Mouse (Mus musculus): ENCODE measurements around the gene Itpka. TPM values are rescaled to one million over a fixed set of nuclear protein-coding genes. Genes with fewer than 3 reads are reported as not detected.

The Itpka gene
- total RNA-seq, 2 experiments from 2014 or later, result 265 to 270 TPM

DNA sequence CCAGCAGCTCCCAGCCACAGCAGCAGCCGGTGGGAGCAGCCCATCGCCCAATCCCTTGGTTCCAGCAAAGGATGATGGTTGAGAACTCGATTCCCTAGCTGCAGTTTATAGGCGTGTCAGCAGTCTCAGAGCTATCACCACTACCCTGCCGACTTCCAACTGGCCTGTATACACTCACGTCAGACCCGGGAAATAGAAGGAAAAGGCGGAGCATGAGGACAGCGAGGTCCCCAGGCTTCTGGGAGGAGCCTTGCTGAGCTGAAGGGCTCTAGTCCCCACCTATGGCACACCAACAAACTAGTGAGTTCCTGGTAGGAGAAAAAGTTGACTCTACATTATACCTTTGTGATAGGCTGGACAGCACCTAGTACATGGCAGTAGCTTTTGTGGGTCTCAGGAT is 18.1 kb downstream of the Itpka start, which contains the start of gene Ltk:
Gene Ltk, minus strand, starts transcription at position 181 of the 400 bp plus-strand sequence.
- TF ChIP-seq CTCF (conservative IDR thresholded peaks at IDR 0.05), result no peak
- H3K4me3 ChIP-seq, result no peak within 1 kb of the TSS
- DNase-seq (ENCODE audit: low spot score in 2 of 2), result no peak
- H3K27ac ChIP-seq, result no peak within 1 kb of the TSS

- TF ChIP-seq CTCF (conservative IDR thresholded peaks at IDR 0.05), result no peak
- Histone ChIP-seq H3K27ac (no peak overlapping the region), H3K4me3 (no peak overlapping the region)
- DNase-seq (ENCODE audit: low spot score in 2 of 2), result no peak
Observed at GRCm38 (mm10) chr2:119762276-119762675, 20.1 kb downstream of the Itpka start.

- H3K4me3 ChIP-seq, result no peak overlapping the region
- no peak for DNase-seq (ENCODE audit: low spot score in 2 of 2)
- 0 out of 2 replicates have a peak overlapping the region, but pooled peaks have one; percentile 1 for H3K27ac ChIP-seq
- TF ChIP-seq CTCF (conservative IDR thresholded peaks at IDR 0.05), result no peak
Observed at GRCm38 (mm10) chr2:119763924-119764323, 21.8 kb downstream of the Itpka start.

DNA sequence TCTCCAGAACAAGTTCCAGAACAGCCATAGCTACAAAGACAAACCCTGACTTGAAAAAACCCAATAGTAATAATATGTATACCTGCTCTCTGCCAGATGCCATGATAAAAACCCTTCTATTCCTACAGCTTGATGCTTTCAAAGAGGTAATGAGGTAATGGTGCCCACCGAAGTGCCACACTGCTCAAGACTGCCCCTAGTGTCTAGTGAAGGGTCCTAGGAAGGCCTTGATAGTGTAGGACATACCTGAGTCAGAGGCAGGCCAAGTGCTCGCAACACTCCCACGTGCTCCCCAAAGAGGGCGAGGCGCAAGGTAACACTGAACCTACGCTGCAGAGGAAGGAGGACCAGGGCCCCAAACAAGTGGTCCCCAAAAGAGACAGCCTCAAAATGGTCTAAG is 25.1 kb downstream of the Itpka start:
- DNase-seq (ENCODE audit: low spot score in 2 of 2), result no peak
- H3K4me3 ChIP-seq, result no peak overlapping the region
- TF ChIP-seq CTCF (conservative IDR thresholded peaks at IDR 0.05), result peak; percentile 61
- H3K27ac ChIP-seq, result no peak overlapping the region

GRCm38 (mm10) chr2:119787206-119787883 is 45.2 kb downstream of the Itpka start, which contains the start of gene Rpap1:
Gene Rpap1 (minus strand): TSS chr2:119787537.
- peak within 1 kb of the TSS; percentile 62 for H3K4me3 ChIP-seq
- DNase-seq (ENCODE audit: low spot score in 2 of 2), result peak; percentile 79 to 84
- TF ChIP-seq CTCF (conservative IDR thresholded peaks at IDR 0.05), result no peak
- peak within 1 kb of the TSS; percentile 94 for H3K27ac ChIP-seq

DNA sequence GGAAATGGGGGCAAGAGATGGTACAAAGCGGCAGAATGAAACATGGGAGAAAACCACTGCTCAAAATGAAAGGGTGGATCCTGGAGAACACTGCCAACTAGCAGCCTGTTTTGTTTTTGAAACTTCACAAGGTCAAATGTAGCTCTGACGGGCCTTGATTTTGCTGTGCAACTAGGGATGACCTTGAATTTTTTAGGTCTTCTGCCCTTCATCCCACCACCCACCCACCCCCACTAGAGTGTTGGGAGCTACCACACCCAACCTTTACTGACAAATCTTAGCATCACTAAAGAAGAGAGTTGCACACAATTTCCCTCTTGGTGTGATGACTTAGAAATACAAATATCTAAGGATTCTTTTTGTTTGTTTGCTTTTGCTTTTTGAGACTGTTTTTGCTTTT is 47.9 kb downstream of the Itpka start:
- no peak overlapping the region for H3K27ac ChIP-seq
- no peak for DNase-seq (ENCODE audit: low spot score in 2 of 2)
- no peak for TF ChIP-seq CTCF (conservative IDR thresholded peaks at IDR 0.05)
- no peak overlapping the region for H3K4me3 ChIP-seq

GRCm38 (mm10) chr2:119797279-119797783 is 55.2 kb downstream of the Itpka start, which contains the start of gene Tyro3:
Gene Tyro3 (plus strand): TSS chr2:119797733.
- no peak for DNase-seq (ENCODE audit: low spot score in 2 of 2)
- Histone ChIP-seq H3K27ac (peak within 1 kb of the TSS; percentile 90; the same call in 1 of the 2 replicates), H3K4me3 (peak within 1 kb of the TSS; percentile 22; the same call in 1 of the 2 replicates)
- TF ChIP-seq CTCF (conservative IDR thresholded peaks at IDR 0.05), result no peak

DNA sequence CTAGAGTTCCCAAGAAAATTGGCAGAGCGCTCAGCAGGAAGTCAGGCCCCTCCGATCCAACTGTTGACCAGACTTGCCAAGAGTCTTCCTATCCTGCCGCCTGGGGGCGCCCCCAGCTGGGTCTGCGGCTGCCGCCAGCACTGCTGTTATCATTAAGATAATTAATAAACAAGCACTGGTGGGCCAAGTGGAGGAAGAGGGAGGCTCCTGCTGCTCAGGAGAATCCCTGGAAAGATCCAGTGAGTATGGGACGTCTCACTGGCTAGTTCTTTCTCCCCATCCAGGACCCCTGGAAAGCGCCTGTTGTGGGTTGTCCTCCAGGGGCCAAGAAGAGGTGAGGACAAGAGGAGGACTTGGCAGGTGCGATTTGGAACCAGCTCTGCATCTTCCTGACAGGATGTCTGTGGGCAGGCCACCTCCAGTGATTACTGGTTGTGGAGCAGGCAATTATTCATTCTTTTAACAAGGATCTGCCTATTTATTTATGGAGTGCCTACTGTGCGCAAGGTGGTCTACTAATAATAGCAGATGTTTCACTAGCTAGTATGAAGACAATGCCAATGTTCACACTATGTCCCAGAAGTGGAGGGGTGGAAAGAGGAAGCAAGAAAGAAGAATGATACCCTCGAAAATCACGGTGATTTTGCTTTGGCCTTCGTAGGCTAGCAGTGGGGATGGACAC is 56.2 kb downstream of the Itpka start:
- TF ChIP-seq CTCF (conservative IDR thresholded peaks at IDR 0.05), result peak; percentile 85
- peak overlapping the region; percentile 90; the same call in 1 of the 2 replicates for H3K27ac ChIP-seq
- peak overlapping the region; percentile 73 for H3K4me3 ChIP-seq
- DNase-seq (ENCODE audit: low spot score in 2 of 2), result peak in 1 of 2 experiments; percentile 60

- no peak for DNase-seq (ENCODE audit: low spot score in 2 of 2)
- peak overlapping the region; percentile 73 for H3K4me3 ChIP-seq
- no peak for TF ChIP-seq CTCF (conservative IDR thresholded peaks at IDR 0.05)
- H3K27ac ChIP-seq, result peak overlapping the region; percentile 90
Observed at GRCm38 (mm10) chr2:119799181-119799960, 57.2 kb downstream of the Itpka start.

DNA sequence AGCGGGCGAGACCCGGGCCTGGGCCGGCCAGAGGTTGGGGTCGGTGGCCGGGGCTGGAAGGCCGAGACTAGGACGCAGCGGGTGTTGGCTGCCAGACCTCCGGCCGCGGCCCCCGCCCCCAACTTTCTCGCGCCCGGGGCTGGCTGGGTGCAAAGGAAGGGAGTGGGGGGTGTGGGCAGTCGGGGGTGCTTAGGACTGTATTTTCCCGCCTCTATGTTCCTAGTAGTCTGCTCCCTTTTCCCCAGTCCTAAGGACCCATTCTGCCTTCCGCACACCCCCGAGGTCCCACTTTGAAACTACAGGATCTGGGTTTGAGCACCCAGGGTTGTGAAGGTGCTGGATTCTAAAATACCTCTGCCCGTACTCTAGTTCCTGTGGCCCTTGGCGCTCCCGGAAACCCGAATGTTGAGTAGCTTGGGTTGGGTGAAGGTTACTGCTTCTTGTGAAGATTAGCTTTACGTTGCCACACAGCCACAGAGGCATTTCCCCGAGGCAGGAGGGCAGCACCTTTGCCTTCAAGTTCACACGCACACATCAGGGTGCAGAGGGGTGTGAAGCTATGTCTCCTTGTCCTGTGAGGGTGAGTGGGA is 57.9 kb downstream of the Itpka start:
- peak overlapping the region; percentile 90 for H3K27ac ChIP-seq
- DNase-seq (ENCODE audit: low spot score in 2 of 2), result no peak
- no peak for TF ChIP-seq CTCF (conservative IDR thresholded peaks at IDR 0.05)
- H3K4me3 ChIP-seq, result peak overlapping the region; percentile 73

Other genes with a start within 250 kb of the Itpka start
- gene Exd1, start 194.7 kb upstream of the Itpka start, total RNA-seq (2021), result 1 to 10 TPM in 1 of 2 experiments, under 1 TPM in 1; 0.49 to 1.3 TPM
- gene Chp1, start 194.6 kb upstream of the Itpka start, total RNA-seq (2021), result 100 to 1,000 TPM; 155 to 157 TPM
- under 1 TPM; 0.88 to 0.97 TPM for gene Nusap1, start 124.0 kb upstream of the Itpka start, total RNA-seq (2021)
- gene Oip5, start 123.9 kb upstream of the Itpka start, total RNA-seq (2021), result under 1 TPM; 0.91 to 0.92 TPM
- gene Ndufaf1, start 79.5 kb upstream of the Itpka start, total RNA-seq (2021), result 10 to 100 TPM; 30.7 to 31.9 TPM
- gene Rtf1, start 67.3 kb upstream of the Itpka start, total RNA-seq (2021), result 10 to 100 TPM; 60.3 to 62.9 TPM
- gene Ltk, start 18.1 kb downstream of the Itpka start, total RNA-seq (2021), result 10 to 100 TPM; 13.7 to 14.3 TPM
- gene Rpap1, start 45.2 kb downstream of the Itpka start, total RNA-seq (2021), result 10 to 100 TPM; 18.6 to 19.6 TPM
- 10 to 100 TPM; 75.5 to 80.8 TPM for gene Tyro3, start 55.4 kb downstream of the Itpka start, total RNA-seq (2021)
- gene Mga, start 154.9 kb downstream of the Itpka start, total RNA-seq (2021), result 10 to 100 TPM; 66.6 to 72.7 TPM
- 10 to 100 TPM; 43.7 to 45.6 TPM for gene Mapkbp1, start 230.4 kb downstream of the Itpka start, total RNA-seq (2021)

Data from layer of hippocampus, adult 2 months (tissue).